Mouse (Mus musculus): ENCODE measurements at regions not wholly inside any gene's neighbourhood (a gene's known extent, or its start where the extent isn't known, plus 50 kb on each side); places are given as distances from the start of the nearest gene placed in this dataset.

- no peak for DNase-seq
These were observed 60.6 kb upstream of the Kras start for GRCm38 (mm10) chr6:145310601-145311000.

DNA sequence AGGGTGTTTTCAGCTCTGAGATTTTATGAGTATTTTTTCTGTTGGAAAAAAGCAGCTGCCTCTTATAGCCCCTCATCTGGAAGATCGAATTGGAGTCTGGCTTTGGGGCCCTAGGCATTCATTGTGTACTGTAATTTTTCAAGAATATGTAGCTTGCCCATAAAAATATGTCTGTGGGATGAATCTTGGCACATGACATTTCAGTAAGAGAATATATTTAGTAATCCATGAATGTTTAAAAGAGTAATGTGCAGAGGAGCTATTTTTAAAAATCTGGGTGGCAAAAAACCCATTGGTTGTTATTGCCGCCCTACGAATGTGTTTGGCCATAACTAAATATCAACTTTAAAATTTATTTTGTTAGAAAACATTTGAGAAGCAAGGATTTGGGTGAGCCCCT, 59.0 kb upstream of the Kras start:
- no peak for DNase-seq

DNA sequence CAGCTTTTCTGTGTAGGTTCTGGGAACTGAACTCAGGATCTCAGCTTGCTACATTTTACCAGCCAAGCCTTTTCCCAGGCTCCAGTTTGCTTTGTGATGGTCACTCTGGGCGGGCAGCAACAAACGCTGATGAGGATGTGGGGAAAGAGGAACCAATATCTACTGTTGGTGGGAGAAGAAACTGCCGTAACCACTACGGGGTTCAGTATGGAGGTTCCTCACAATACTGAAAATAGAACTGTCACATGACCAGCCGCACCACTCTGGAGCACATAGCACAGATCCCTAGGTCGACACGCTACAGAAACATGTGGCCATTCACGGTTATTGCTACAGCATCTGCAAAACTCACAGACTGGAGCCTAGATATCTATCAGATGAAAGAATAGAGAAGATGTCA, 57.2 kb upstream of the Kras start:
- no peak for DNase-seq

- DNase-seq: no peak
These were observed 56.5 kb upstream of the Kras start for GRCm38 (mm10) chr6:145306331-145307124.

DNA sequence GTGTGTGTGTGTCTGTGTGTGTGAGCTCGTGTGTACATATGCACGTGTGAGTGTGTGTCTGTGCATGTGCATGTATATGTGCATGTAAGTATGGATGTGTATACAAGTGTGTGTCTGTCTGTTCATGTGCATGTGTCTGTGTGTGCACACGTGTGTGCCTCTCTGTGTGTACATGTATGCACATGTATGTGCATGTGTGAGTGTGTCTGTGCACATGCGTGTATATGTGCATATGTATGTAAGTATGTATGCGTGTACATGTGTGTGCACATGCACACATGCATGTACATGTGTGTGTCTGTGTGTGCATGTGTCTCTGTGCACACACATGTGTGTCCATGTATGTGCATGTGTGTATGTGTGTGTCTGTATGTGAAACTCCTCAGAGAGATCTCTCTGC, 55.6 kb upstream of the Kras start:
- DNase-seq: no peak

GRCm38 (mm10) chr6:145303641-145304070, 53.6 kb upstream of the Kras start:
- DNase-seq: peak; percentile 62

DNA sequence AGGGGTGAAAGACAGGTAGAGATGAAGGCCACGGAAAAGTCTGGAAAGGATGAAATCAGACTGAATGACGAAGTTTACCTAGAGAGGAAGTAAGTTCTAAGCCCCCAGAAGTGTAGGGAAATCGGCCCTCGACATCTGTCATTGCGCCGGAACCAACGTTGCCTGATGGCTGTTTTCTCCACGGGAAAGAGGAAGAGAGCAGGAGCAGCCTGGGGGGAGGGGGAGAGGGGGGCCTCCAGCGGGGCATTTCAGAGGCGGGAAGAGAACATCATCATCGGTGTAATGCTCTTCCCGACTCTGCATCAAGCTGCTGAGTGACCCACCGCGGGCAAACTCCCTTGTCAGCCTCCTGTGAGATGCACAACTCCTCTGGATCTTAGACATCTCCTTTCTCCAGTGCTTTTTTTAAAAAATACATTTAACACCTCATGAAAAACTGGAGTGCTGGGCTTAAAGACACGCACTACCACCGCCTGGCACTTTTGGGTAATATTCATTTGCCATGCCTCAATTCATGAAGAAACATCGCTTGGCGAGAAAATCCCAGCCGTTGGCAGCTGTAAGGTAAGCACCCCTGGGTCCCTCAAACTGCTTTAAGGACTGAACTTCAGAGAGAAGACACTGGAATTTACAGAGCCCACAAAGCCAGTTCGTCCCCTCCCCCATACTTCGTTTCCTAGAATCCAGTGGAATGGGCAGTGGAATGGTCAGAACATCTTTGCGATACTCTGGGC, 53.0 kb upstream of the Kras start:
- no peak for DNase-seq

DNA sequence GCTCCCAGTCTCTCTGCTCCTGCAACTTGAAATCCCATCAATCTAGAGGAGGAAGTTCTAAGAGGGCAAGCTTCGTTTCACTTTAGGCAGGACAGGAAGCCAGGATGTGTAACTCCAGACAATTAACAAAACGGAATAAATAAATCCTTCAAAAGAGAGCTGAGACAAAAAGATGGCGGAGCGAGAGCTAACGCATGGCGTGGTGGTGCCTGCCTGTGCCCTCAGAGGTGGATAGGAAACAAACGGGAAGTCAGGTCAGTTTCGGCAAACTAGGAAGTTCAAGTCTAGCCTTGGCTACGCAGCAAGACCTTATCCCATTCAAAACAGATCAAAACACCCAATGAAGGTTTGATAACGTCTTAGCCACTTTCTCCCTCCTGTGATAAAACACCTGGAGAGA, 52.1 kb upstream of the Kras start:
- no peak for DNase-seq

GRCm38 (mm10) chr6:145300266-145300858, 50.3 kb upstream of the Kras start:
- no peak for DNase-seq

All from adrenal gland, postnatal 14 days (tissue).